Mouse (Mus musculus): ENCODE data around the gene Ros1. TPM values are rescaled to one million over a fixed set of nuclear protein-coding genes. Genes with fewer than 3 reads are reported as not detected.

The Ros1 gene
- not detected for total RNA-seq (2021)

DNA sequence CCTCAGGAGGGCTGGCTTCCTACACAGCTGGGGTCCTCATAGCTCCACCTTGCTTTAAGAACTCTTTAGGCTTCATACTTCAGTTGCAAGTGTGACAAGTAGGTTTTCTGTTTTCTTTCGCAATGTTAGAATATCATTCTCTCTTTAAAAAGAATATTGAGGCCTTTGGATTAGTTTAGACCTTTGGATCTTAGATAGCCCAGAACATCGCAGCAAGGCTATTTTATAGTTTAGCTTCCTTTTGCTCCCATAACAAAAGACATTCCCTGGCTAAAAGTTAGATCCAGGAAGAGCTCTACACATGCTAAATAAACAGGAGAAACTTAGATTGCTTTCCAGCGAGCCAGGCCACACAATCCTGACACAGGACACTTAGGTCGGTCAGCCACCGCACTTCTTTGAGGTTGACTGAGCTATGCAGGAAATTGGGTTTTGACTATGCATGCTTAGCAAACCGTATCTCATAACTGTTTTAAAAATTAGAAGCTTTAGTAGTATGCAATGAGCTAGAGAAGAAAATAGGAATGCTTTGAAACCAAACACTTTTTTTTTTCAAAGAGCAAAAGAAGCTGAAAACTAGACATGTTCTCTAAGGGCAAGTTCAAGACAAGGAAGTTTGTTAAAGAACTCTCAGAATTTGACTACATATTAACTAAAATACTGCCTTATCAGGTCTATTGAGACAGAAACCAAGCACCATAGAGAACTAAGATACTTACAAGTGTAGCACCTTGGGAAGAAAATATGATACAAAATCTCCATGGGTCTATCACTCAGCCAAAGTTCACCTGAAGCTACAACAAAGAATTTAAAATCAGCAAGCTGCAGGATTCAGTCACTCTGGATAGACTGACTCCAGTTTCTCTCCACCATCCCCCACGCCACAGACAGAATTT is at the start of gene Ros1:
Gene Ros1, minus strand, starts transcription at position 288 of the 896 bp plus-strand sequence.
- DNase-seq: no peak
- intact Hi-C loops (cut with DNase I): no loop called here

DNA sequence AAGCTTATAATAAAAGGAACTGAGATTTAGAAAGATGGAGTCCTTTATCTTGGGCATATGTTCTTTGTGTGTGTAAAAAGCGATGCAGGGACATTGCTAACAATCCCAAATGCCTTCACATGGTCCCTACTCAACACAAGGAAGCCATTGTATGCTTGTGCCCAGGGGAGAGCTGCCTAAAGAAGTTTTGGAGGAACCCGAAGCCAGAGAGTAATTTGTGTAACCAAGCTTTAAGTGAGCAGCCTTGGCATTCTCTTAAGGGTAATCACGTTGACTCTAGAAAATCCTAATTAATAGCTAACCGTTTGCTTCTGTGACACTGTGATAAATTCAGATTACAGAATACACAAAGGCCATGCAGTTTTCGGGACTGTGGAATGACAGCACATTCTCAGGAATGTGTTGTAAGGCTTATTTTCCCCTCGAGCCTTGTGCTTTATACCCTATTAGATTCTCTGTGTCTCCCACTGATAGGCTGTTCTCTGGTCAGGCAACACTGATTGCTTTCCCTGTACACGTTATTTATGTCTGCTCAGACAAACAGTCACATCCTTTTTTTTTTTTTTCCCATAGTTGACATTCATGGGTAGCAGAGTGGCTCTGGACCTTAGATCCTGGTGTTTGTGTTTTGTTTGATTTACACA is 47.8 kb upstream of the Ros1 start:
- intact Hi-C loops (cut with DNase I): no loop called here
- no peak for DNase-seq

DNA sequence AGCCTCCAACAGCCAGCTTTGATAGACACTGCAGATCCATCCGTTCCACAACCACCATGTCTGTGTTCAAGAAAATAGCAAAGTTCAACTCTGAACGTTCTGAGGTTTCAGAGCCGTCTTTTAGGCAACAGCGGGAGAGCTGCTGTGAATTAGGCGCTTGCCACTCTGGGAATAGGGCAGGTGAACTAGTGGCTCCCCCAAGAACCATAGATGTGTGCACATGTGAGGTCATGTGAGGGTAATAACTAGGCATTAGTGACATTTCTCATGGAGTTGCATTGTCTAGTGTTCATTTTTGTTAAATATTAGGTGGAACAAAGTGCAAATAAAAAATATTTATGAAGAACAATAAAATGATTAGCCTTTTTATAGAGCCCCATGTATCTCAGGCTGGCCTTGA is 47.0 kb upstream of the Ros1 start:
- intact Hi-C loops (cut with DNase I): no loop called here
- no peak for DNase-seq

DNA sequence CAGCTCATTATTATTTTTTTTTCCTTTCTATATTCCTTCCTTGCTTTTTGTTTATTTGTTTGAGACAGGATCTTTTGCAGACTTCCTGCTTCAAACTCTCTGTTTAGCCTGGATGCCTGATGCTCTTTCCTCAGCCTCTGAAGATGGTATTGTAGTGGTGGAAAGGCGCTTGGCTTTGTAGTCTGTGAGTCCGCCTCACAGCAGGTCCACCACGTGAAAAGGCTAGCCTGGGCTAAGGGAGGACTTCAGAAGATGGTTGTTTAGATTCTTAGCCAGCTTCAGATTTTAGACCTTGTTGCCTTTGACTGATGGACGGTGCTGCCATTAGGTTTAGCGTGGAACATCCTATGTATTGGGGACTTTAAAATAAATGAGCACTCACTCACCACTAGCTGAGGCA is 40.4 kb upstream of the Ros1 start:
- DNase-seq: no peak
- intact Hi-C loops (cut with DNase I): no loop called here

DNA sequence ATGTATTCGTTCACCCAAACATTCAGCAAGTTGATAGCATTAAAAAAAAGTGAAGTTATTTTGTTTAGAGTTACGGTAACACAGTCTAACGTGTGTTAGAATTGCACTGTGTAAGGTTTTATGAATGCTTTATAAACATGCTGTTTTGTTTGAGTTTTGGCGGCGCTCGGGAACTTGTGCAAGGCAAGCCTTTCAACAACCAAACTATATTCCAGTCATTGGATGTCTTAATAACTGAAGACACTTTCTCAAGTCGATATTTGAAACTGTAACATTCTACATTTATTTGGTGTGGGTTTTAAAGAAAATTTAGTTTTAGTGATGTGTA is 39.6 kb upstream of the Ros1 start:
- no peak for DNase-seq
- intact Hi-C loops (cut with DNase I): loop anchor here (5.0 kb wide), 1 partner anchor 88 kb away; no protein-coding TSS in a partner anchor

DNA sequence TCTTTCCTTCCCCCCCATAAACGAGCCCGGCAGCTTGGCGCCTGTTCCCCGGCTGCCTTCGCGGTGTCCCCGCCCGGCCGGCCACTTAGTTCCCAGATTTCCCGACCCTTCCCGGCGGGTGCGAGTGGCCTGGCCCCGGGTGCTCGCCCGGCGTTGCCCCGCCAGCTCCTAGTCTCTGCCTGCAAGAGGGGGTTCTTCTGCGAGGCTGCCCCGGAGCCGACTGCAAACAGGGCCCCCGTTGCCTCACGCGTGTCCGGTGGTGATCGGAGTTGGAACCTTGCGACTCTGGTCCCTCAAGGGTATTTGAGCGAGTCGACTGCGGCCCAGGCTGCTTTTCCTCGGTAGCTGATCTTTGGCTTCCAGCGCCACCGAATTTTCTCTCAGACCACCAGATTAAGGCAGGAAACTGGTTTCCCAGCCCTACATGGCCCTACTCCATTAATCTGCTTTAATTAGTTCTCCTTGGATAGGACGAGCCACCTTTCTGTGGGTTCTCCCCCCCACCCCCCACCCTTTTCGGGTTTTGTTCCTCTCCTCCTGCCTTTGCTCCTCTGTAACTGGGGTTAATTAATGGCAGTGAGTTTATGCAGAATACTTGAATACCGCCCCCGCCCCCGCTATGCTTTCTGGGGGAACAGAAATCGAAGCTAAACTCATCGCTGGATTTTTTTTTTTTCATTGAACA is 39.1 kb upstream of the Ros1 start:
- peak; percentile 37 for DNase-seq
- intact Hi-C loops (cut with DNase I): loop anchor here (5.0 kb wide), 1 partner anchor 88 kb away; no protein-coding TSS in a partner anchor

DNA sequence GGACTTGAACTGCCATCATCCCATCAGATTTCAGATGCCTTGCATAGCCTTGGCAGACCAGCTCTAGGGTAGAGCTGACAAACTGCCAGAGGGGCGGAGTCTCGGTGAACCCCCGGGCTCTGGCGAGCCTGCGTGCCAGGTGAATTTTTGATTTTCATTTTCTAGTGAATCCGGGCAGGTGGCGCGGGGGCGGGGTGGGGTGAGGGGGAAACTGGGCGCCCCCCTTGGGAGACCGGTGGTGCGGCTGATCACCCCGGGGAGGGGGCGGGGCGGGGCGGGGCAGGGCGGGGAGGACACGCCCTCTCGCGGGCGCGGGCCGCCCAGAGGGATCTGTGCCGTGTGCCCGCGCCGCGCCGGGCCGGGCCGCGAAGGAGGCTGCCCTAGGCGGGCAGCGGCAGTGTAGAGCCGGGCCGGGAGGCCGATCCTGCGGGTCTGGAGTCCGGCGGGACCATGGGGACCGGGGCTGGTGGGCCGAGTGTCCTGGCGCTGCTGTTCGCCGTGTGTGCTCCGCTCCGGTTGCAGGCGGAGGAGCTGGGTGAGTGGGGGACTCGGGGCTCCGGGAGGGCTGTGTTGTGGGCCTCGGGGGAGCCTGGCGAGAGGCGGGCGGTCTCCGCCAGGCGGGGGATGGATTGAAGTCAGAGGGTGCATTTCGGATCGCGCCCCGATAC is 38.4 kb upstream of the Ros1 start, which contains the start of gene Dcbld1:
Gene Dcbld1, plus strand, starts transcription at position 319 of the 668 bp plus-strand sequence.
- DNase-seq: peak; percentile 76
- intact Hi-C loops (cut with DNase I): loop anchor here (5.0 kb wide), 1 partner anchor 89 kb away; no protein-coding TSS in a partner anchor

DNA sequence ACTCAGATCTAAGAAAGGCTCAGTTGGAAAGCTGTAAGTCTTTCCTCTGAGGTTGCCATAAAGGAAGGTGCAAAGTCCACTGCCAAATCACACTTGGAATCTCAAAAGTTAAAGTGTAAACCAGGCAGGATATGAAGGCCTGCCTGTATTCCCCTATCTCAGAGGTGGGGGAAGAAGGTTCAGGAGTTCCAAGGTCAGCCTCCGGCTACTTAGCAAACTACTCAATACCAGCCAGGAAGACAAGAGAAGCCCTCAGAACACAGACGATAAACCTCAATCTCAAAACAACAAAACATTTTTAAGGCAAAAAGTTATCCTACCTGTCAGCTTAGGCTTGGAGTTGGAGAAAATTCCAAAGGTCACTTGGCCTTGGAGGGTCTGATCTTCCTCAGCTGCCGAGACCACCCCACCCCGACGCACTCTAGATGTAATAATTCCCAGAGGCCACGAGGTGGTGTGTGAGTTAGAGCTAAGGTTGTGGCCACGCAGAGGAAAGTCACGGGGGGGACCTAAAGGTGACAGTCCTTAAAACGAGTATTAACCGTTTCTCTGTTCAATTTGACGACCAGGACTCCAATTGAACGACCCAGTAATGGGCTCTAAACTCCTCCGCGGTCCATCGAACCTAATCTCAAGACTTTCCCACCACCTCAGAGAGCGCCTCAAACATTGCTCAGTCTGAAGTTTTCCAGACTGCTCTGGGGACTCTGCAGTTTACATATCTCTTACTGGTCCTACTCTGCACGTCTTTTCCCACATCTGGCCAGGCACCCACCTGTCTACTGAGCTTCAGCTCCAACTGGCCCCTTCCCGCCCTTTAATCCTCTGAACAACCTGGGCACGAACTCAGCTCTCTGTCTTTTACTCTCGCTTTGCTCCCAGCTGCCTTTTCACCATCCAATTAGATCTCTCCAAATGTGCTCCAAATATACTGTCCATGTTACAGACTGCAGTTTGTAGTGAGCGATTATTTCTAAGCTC is 37.4 kb upstream of the Ros1 start:
- intact Hi-C loops (cut with DNase I): loop anchor here (5.0 kb wide), 1 partner anchor 90 kb away; no protein-coding TSS in a partner anchor
- DNase-seq: peak; percentile 39

DNA sequence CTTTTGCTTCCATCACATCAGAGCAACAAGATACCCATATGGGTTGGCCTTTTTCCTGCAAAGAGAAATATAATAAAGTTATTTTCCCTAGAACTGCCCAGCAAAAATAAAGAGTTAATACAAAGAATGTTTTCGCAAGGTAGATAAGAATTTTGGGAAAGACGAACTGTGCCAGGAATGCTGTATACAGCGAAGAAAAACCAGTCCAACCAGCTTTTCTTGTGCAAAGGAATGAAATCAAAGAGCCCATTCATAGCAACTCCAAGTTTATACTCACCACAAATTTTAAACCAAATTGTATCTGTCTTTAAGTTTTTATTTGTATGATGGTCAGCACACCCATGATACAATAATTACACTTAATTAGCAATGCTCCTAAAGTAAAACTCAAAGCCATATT is 24.6 kb upstream of the Ros1 start:
- intact Hi-C loops (cut with DNase I): loop anchor here (5.0 kb wide), 2 partner anchors 113 to 163 kb away; partner anchors contain the start of gene Gopc
- no peak for DNase-seq

DNA sequence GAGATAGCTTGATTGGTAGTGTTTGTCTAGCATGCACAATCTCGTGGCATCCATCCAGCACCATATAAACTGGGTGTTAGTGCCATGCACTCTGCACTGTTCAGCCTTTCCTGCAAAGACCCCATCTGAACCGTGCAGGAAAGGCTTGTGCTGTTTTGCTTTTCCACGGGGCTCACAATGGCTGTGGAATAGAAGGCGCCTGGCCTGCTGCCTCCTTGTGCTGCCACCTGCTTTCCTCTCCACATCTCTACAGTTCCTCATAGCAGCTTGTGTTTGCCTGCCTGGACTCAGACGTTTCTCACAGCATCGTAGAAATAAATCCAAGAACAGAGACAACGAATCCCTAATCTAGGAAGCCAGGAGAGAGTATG is 22.5 kb upstream of the Ros1 start:
- peak; percentile 18 for DNase-seq

DNA sequence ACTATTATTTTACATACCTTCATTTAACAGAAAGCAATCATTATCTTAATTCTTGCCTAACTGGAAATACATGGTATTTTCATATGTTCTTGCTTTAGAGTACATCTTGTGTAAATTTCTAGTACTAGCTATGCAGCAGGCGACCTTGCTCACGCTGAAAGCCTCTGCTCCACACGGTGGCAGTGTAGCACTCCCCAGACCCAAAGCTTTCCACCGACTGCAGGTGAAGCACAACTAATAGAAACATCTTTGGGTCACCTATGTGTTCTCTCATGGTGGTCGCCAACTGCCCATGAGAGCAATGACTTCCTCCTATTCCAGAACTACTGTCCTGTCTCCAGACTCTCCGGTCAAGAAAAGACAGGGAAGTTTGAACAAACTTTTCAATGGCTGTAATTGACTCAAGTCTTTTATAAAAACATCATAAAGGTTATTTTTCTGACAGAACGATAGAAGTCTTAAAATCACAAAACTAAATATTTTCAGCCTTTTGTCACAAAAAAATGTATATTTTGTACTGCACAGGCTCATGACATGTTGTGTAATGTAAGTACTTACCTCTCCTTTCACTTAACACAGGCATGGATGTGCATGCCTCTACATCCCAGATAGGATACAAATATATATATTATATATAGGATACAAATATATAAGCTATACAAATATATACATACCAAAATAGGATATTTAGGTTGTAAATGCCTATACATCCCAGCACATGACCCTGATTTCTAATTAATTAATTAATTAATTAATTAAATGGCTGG is 21.9 kb upstream of the Ros1 start:
- intact Hi-C loops (cut with DNase I): loop anchor here (5.0 kb wide), 2 partner anchors 115 to 165 kb away; partner anchors contain the start of gene Gopc
- peak; percentile 56 for DNase-seq

More for the DNA sequence above, 22.5 kb upstream of the Ros1 start:
- intact Hi-C loops (cut with DNase I): loop anchor here (5.0 kb wide), 2 partner anchors 115 to 165 kb away; partner anchors contain the start of gene Gopc

DNA sequence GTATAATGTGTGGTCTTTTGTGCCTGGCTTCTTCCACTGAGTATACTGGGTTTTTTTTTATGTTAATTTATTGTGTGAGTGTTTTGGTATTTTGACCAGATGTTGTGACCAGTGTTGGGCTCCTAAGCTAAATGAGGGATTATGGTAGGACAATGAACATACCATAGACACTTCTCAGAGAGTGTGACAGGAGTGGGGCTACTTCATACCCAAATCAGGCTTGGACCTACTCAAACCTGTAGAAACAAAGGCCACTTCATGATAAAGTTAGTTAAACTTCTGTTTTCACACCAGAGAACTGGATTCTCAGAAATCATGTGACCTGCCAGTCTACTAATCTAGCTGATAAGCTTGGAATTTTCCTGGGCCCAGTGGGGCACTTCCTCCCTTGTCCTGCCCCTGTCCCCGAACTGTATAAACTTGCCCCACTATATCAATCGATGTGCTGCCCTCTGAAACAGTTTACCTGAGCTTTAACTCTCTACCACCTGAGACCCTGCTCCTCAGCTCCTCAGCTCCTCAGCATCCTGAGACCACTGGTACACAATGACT is 20.3 kb upstream of the Ros1 start:
- intact Hi-C loops (cut with DNase I): loop anchor here (5.0 kb wide), 2 partner anchors 117 to 167 kb away; partner anchors contain the start of gene Gopc
- DNase-seq: no peak

DNA sequence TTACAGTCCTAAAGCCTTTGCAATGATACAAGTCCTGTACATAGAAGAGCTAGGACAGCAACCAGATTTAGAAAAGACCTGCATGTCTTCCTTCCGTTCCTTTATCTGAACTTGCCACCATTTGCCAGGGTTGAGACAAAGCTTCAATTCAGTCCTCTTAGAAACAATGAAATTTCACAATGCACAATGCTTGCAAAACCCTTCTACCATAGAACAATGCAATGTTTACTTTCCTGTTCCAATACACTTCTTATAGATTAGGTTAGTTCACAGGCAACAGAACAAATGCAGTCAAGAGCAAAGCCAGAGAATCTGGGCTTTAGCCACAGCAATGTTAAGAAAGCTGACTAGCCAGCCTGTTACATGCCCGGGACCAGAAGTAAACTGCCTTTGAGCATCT is 9.0 kb upstream of the Ros1 start:
- intact Hi-C loops (cut with DNase I): no loop called here
- no peak for DNase-seq

DNA sequence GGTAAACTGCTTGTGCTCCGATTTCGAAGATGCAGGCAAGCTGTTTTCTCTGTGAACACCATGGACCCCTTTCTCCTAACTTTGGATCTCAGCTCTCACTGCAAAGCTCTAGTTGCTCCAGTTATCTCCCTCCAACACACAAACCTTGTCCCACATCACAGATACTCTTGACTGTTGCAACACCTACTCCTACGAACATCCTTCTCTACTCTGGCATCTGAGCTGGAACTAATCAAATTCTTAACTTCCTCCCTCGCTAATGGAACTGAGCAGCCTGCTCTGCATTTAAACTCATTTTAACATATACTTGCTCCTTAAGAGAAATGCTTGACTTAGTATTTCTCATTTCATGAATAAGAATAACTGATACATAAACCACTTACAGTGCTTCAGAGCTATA is 9.1 kb downstream of the Ros1 start:
- no peak for DNase-seq
- intact Hi-C loops (cut with DNase I): no loop called here

DNA sequence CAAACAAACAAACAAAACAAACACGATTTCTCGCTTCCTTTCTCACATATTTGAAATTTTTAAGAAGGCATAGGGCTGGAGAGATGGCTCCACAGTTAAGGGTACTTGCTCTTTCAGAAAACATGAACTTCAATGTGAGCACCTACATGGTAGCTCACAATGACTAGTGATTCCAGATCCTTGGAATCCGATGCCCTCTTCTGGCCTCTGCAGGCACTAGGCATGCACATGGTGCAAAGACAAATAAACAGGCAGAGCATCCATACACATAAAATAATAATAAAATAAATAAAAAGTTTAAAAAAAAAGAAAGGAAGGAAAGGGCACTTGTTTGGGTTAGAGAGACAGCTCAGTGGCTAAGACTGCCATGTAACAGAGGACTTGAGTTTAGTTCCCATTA is 12.2 kb downstream of the Ros1 start:
- DNase-seq: no peak
- intact Hi-C loops (cut with DNase I): no loop called here

DNA sequence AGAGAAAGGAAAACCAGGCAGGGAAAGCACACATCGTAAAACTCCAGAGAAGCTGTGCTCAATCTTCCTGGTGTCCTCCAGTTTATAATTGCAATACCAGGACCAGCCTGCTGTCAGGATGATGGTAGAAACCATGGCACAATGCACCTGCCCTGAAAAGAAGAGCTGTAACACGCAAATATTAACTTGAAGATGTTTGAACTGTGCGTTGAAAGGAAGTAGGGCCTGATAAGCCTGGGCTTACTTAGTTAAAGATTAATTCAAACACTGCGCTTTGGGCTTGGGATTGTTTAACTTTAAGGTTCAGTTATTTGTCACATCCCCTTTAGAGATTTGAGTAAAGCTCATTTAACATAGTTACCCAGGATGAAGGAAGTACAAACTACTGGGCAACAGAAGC is 20.7 kb downstream of the Ros1 start:
- DNase-seq: no peak
- intact Hi-C loops (cut with DNase I): no loop called here

DNA sequence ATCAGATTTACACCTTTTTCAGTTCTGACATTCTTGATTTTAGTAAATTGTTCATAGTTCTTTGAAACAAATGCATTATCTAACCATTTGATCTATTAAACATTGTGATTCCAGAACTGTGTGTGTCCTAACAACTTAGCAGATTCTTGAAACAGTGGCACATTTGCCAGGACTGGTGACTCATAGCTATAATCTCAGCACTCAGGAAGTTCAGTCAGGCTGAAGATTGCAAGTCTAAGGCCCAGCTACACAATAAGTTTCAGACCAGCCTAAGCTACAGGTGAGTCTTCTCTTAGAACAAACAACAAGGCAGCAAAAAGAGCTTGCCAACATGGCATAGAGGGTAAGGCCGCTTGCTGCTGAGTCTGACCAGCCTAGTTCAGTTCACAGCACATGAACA is 24.6 kb downstream of the Ros1 start:
- intact Hi-C loops (cut with DNase I): no loop called here
- no peak for DNase-seq

DNA sequence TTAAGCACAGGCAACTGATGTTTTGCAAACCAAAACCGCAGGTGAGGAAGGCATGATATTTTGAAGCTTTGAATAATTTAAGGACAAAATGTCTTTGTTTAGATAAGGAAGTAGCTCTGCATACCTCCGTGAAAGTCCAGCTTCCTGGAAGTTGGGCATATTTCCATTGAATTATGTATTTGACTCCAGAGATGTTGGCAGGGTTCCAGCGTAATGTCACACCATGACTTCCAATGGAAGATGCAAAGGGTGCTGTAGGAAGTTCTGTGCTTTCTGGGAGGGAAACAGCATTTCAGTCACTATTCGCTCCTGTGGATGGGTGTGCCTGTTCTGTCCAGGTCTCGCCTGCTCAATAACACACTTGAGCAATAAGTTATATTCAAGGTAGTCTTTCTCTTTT is 25.2 kb downstream of the Ros1 start:
- DNase-seq: peak; percentile 2
- intact Hi-C loops (cut with DNase I): no loop called here
